Mouse (Mus musculus) cerebellum, postnatal 10 days (tissue): ENCODE data around the gene Patj.
A peak's percentile ranks its signal among the peaks of the same experiment; 100 is the strongest.

Experiments
- DNase-seq, 2 experiments: peaks; one replicate each; pipeline ENCODE4 v3.0.0; 2021; ENCODE audit warnings: mixed read lengths in 2 of 2

Gene Patj

DNA sequence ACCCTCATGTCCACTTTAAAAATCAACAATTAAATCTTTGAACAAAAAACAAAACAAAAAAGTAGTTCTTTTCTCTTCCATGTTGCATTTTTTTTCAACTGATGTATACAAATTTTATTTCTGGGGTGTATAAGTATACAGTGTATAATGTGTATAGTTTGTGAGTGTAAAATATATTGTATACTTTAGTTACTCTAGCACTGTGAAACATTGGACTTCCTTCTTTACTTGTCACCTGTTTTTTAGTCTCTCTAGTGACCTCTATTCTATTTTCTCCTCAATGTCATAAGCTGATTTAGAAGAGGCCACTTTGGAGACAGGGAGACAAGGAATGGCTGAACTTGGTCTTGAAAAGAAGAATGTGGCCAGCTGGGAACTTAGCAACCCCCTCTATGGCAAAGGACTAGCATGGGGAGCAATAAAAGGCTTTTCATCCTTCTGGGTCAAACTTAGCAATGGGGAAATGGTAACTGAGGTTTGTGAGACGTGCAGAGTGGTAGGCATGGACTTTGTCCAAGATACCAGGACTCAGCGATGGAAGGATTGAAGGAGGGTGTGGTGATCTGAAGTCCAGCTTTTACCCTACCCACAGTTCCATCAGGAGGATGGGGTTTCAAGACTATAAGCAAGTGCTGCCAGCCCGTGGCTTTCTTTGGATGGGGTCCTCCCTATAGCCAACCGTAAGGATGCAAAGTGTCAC lies 54.1 kb downstream of the Patj start:
- DNase-seq: no peak

DNA sequence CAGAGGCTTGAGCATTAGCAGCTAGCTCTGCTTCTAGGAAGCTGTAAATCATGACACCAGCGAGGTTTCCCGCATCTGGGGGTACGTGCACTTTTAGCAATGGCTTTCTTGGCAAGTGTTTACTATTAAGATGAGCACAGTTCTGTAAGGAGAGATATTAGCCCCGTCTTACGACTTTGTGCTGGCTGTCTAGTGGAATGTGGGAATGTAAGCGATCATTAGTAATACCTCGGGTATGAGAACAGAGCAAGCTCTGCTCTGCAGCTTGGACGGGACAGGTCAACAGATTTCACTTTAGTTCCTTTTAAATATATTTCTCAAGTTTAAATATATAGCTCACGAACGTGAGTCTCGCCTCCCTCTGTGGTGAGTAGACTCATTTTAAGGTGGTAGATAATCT lies 54.7 kb downstream of the Patj start:
- DNase-seq: no peak

DNA sequence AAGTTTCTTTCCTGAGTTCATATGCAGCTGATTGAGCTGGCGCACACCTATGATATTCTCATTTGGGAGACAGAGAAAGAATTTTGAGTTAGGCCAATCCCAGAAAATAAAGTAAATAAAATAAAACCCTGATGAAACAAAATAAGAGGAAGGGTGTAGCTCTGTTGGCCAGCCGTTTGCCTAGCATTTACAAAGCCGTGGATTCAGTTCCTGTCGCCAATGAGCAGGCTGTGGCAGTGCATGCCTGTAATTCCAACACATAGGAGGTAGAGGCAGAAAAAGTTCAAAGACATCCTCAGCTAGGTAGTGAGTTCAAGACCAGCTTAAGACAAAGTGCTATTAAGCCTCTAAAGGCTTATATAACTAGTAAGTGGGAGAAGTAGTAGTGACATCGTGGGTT lies 55.2 kb downstream of the Patj start:
- DNase-seq: no peak

DNA sequence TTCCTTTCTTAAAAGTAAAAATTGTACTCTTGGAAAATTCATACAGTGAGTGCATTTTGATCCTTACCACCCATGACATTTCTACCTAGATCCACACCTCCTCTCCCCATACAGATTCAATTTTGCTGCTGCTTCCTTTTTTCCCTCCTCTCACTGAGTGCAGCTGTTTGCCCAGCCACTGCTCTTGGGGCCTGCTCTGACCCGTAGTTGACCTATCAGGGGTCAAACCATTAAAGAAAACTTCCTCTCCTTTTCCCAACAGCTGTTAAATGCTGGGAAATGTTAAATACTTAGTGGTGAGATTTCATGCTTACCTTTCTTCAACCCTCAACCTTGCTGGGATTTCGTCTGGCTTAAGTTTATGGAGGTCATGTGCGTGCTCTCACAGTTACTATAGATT lies 55.7 kb downstream of the Patj start:
- no peak for DNase-seq

DNA sequence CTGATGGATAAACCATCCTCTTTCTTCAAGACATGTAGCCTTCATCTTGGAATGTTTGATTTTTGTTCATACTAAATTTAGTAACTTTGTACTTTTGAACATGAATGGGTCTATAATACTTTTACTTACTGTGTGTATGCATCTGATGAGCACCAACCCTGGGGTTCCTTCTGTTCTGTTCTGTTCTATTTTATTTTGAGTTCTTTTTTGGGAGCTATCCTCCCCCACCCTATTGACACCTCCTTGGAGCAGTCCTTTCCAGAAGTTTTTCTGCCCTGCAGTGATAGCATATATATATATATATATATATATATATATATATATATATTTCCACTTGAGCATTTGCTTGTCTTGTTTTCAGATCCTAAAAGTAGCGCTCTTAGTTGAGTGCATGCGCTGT lies 57.1 kb downstream of the Patj start:
- no peak for DNase-seq

DNA sequence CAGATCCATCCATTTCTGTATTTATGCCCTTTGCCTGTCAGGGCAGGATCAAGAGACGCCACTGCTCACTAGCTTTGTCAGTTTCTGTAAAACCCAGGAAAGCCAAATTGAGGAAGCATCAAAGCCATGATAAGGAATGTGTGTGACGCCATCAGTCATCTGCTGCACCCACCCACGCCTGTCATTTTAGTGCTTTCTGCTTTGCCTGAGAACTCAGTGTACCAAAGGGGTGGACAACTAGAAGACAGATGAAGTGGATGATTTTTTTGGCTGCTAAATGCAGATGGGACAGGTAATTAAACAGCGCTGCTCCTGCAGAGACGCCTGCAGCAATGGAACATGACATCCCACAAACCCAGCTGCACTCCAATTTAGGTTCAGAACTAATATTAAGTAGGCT lies 57.6 kb downstream of the Patj start:
- no peak for DNase-seq

DNA sequence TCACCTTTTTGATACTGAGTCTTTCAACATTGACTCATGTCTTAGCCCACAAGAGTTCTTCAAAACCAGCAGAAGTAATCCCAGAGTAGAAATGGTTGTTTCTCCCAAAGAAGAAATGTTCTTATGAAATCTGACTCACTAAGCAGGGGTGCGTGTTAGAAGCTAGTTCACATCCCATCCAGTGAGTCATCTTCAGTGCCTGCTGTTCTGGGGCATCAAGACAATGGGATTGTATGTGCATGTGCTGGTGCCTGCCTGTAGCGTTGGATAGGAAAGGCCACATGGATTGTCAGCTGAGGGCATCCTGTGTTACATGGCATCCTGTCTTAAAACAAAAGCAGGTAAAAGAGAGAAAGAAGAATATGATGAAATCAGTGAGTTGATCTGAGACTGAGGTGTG lies 59.8 kb downstream of the Patj start:
- no peak for DNase-seq

DNA sequence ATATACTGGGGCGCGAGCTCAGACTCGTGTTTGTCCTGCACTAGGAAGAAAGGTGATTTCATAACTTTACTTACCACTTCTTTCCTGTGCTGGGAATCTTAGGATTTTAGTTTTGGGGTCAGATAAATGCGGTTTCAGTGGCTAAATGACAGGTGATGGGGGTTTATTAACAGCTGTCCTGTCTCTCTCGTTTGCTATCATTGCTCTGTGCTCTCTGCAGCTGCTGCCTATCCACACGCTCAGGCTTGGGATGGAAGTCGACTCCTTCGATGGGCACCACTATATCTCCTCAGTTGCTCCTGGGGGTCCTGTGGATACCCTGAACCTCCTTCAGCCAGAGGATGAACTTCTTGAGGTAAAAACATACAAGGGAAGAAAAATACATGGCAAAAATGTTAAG lies 60.3 kb downstream of the Patj start:
- no peak for DNase-seq

DNA sequence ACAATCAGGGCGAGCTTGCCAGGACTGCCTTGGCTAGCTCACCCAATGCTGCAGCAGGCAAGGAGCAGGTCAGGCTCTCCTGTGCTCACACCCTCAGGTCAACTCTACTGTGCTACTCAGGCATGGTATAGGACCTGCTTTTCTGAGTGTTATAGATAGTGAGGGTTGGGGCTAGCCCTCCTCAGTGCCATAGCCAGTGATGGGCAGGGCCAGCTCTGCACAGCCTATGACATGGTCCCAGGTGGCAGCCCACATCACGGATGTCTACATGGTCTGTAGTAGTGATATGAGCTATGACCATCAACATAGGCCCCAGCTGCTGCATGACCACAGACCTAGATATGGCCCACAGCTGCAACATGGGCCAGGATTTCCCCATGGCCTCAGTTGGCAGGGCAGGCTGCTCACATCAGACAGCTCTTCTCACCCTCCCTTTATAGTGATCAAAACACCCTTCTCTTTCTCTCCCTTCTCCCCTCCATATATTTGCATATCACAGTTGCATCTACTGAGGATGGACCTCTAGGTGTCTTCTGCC lies 66.3 kb downstream of the Patj start:
- DNase-seq: no peak

DNA sequence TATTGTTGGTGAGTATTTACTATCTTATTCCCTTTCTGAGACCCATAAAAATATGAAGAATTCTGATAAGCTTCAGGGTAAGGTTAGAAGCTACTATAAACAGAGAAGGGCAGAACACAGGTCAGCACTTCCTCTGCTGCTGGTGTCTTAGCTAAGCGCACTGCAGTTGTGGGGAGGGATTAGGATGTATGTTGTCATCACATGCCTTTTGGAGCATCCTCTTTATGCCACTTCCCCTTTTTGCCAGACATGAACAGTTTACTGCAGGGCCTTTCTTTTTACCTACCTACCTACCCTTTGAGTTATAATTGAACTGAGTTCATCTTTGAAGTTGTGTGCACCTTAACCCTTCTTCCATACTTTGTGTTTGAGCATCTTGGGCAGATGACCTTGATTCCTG lies 69.9 kb downstream of the Patj start:
- DNase-seq: no peak

DNA sequence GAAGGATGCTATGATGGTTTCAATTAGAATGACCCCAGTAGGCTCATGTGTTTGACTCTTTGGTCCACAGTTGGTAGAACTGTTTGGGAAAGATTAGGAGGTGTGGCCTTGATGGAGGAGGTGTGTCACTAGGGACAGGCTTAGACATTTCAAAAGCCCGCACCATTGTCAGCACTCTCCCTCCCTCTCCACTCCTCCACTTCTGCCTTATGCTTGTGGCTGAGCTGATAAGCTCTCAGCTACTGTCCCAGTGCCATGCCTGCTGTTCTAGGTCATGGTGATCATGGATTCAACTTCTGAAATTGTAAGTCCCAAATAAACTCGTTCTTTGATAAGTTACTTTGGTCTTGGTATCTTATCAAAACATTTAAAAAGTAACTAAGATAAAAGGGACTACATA lies 70.3 kb downstream of the Patj start:
- DNase-seq: no peak

DNA sequence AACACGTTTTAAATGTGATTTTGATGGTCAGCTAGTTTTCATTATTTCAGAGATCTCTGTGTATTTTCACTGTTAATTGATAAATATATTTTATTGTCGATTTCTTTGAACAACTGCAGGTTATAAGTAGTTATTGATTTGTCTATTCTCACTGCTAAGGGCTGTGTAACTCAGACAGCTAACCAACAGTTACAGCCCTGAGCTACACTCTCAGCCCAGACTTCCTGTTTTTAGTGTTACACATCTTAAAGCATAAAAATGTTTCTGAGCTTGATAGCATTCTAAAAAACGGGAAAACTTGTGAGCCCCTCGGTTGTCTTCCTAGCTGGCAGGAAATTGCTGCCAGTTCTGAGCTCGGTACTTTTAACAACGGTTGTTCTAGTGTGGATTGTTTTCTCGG lies 75.8 kb downstream of the Patj start:
- DNase-seq: no peak

DNA sequence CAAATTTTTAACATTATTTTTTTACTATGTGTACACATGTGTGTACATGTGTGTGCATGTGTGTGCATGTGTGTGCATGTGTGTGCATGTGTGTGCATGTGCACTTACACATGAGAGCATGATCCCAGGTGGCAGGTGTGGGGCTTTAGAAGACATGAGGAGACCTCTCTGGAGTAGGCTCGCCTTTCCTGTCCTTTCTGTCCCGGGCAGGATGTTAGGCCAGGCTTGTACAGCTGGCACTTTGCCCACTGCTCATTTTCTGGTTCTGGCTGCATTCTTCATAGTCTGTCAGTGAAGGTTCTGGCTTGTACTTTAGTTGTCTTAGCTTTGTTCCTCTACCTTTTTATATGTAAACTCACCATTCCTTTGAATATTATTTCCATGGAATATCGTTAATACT lies 77.9 kb downstream of the Patj start:
- peak; percentile 78 to 79 for DNase-seq

DNA sequence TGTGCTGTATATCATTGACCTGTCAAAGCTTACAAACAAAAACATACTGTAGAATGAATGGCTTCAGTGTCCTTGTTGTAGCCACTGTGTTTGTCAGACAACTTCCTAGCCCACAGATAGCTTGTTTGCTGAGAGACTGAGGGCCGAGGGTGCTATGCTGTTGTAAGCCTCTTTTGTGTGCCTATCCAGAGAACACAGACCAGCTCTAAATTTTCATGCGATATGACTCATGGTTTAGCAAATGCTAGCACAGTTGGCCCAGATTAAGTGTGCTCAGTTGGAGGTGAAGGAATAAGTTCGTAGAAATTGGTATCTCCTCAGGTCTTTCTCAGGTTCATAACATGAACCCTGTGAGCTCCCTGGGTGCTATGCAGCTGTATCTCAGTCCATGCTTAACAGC lies 82.4 kb downstream of the Patj start:
- DNase-seq: no peak

DNA sequence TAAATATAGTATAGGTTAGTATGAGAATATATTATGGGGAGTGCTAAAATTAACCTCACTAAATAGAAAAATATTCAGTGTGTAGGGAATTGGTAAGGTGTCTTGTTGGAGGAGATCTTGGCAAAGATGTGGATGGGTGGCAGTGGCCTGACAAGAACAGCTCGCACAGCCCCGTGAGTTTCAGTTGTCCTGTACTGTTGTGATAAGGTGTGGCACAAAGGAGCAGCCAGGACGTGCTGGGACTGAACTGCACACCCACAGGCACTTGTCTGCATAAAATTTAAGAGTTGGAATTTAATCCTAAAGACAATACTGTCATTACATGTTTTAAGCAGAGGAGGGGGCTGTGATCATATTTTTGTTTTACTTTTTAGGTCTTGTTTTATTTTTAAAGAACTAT lies 90.9 kb downstream of the Patj start:
- DNase-seq: no peak

DNA sequence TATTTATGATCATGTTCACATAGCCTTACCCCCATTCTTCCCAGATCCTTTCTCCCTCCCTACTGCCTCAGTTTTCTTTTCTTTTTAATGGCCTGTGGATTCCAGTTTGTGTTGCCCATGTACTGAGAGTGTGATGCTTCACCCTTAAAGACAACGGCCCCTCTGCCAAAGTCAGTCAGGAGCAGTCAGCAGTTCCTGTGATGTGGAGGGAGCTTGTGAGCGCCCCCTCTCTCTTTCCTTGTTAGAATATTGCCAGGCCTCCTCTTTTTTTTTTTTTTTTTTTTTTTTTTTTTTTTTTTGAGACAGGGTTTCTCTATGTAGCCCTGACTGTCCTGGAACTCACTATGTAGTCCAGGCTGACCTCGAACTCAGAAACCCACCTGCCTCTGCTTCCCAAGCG lies 91.3 kb downstream of the Patj start:
- no peak for DNase-seq

DNA sequence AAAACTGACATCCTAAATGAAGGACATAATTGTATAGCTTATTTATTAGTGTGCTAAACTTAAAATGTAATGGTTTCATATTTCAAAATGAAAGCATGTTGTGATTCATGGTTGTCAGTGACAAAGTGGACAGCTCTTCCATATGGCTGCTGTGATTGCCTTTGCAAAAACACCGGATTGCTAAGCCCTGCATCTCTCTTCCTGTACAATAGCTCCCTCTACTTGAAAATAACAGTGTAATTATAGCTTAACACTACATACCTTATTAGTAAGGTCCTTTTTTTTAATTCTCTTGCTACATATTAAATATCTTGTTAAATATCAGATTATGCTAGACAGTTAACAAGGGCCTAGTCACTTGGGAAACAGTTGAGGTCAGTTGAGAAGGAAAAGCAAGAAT lies 93.8 kb downstream of the Patj start:
- DNase-seq: no peak

DNA sequence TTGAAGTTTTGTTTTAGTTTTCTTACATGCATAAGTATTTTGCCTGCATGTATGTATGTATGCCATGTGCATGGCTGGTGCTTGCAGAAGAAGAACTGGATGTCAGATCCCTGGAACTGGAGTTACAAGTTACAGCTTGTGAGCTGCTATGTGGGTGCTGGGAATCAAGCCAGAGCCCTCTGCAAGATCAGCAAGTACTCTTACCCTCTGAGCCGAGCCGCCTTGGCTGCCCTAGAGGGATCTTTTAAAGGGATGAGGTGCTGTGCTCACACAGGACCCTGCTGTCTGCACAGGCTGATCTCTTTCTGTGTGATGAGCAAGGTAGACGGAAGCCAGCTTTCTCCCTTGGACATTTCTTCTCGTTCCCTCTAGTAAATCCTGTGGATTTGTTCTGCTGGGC lies 102.8 kb downstream of the Patj start:
- no peak for DNase-seq

DNA sequence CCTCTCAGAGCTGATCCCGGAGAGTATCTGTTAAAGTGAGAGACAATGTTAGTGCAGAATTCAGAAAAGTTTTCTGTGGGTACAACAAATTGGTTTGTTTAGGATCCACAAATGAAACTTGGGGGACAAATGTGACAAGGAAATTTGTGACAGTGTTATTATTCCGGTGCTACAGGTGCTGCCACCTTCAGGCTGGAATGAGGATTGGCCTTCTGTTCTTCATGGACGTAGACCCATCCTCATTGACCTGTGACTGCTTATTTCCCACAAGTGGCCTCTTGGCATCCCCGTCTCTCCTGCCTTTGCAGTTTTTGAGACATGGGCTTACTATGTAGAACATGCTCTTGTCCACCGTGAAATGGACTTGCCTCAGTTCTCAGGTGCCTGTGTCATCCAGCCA lies 104.6 kb downstream of the Patj start:
- peak; percentile 12 to 33 for DNase-seq

DNA sequence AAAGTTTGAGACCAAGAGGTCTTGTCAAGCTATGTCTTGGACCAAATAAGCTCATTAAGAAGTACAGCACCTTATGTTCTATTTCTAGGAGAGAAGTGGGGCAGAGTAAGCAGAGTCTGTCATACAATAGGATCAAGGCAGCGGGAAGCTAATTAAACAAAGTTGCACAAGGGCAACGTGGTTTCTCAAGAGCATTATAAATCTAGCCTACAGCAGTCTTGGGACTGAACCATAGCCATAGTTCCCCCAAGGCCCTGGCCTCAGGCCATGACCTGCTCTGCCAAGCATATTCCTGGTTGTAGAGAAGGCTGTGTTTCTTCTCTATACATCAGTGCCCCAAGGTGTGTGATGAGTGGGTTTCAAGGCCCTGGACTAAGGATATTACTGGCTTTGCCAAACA lies 105.3 kb downstream of the Patj start:
- DNase-seq: peak in 1 of 2 experiments; percentile 30

DNA sequence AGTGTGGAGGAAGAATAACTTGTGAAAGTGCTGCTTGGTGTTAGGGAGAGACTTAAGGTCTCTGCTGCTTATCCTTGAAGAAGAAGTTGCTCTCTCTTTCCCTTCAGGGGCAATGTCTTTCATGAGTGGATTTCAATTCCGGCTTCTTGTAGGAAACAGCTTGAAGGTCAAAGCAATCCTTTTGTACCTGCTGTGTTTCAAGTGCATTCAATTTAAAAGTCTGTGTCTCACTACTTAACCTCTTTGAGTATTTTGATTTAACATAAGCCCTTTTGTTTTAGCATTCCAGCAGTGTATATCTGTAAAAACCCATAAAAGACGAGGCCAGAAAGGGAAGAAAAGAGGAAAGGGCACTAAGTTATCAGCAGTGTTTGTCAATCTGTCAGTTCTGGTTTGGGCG lies 109.2 kb downstream of the Patj start:
- DNase-seq: no peak

DNA sequence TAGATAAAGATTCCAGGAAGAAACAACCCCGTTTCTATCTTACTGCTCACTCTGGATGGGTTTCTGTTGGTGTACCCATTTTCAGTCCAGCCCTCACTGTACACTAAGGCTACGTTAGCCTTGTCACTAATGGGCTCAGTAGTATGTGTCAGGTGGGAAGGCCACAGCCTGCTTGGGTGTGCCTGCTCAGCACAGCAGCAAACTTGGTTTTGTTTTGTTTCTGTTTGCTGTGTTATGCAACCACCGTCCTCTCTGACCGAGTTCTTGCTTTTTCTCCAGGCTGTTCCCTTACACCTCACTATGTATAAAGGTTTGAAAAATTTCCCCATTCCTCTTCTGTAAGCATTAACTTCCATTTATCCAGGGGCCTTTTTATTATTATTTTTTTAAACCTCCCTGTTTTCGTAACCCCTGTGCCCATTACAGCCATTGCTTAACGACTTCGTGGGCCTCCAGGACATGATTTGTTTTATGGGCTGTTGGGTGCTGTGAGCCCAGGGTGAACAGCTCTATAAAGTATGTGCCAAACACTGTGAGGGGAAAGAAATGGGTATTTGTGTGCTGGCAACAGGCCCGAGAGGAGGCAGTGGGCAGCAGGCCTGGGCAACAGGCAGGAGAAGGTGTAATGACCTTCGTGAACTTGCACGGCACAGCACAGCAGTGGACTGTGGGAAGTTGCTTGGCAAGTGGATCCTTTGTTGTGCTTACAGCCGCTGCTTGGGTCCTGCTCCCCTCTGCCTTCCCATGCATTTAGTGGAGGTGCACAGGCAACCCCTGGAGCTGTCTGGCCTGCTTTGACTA lies 113.1 kb downstream of the Patj start:
- peak; percentile 37 to 65 for DNase-seq

DNA sequence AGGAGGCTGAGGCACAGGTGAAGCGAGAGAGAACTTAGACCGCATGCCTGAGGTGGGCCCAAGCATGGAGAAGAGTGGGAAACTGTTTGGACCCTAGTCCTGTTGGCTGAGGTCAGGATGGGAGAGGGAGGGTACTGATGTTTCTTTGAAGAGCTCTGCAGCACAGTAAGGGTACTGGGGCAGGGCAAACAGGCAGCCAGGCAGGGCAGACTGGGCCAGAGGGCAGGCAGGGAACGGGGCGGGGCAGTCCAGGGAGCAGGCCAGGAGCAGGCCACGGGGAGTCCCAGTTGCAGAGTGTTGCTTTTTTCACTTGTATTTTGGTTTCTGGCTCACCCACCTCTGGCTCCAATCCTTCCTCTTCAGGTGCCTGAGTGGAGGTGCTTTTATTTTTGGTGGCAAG lies 114.4 kb downstream of the Patj start:
- no peak for DNase-seq

DNA sequence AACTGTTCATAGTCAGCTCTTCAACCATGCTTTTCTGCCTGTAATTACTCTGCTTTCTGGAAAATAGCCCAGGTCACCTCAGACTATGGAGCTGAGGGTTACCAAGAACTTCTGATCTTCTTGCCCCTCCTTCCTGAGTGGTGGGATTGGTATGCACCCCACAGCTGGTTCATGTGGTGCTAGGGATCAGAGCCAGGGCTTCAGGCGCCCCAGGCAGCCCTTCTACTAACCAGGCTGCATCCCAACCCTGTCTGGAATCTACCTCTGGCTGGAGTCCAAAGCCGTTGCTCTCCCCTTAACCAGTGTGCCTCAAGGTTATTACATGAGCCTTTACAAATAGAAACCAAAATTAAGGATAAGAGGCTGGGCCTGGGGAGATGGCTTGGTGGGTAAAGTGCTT lies 115.7 kb downstream of the Patj start:
- peak; percentile 64 to 66 for DNase-seq
